Mouse (Mus musculus): ENCODE data around the gene Abcc4. TPM values are rescaled to one million over a fixed set of nuclear protein-coding genes. Genes with fewer than 3 reads are reported as not detected.

Abcc4 gene
- total and polyA plus RNA-seq, 3 experiments = 5.7 to 9.8 (median 9.1) TPM

GRCm38 (mm10) chr14:118616698-118617311 lies 89.2 kb downstream of the Abcc4 start:
- H3K79me2 ChIP-seq (replicated peaks; ENCODE audit: control insufficient read depth, insufficient read depth, low read length) = no peaks in the 10 kb centered on the region
- no peak overlapping the region for H3K9ac ChIP-seq (ENCODE audit: low read depth, low read length)
- H3K27ac ChIP-seq = no peak overlapping the region
- TF ChIP-seq POLR2A (IDR thresholded peaks at IDR 0.05; ENCODE audit: insufficient read depth, low read depth, low read length) = no peak
- peak; percentile 87 for TF ChIP-seq CTCF (IDR thresholded peaks at IDR 0.05)
- TF ChIP-seq EP300 (IDR thresholded peaks at IDR 0.05; ENCODE audit: insufficient read depth, low read depth, low read length) = peak; percentile 82
- WGBS = 65% methylated on average over 12 of the region's 12 CpGs
- H3K27me3 ChIP-seq (ENCODE audit: control insufficient read depth, insufficient read depth, low read length) = no peaks in the 10 kb centered on the region
- H3K4me1 ChIP-seq (ENCODE audit: control insufficient read depth, insufficient read depth, low read length) = no peaks in the 10 kb centered on the region
- DNase-seq = peak; percentile 30 to 50
- no peaks in the 10 kb centered on the region for H3K36me3 ChIP-seq (ENCODE audit: control insufficient read depth, insufficient read depth, low read length)
- intact Hi-C loops (cut with DNase I) = loop anchor here (1.0 to 5.0 kb wide), 3 partner anchors 90 to 200 kb away; partner anchors contain the start of gene Abcc4
- H3K4me3 ChIP-seq = no peak overlapping the region

- TF ChIP-seq EP300 (IDR thresholded peaks at IDR 0.05; ENCODE audit: insufficient read depth, low read depth, low read length) (no peak), CTCF (IDR thresholded peaks at IDR 0.05) (no peak), POLR2A (IDR thresholded peaks at IDR 0.05; ENCODE audit: insufficient read depth, low read depth, low read length) (no peak)
- H3K4me1 ChIP-seq (ENCODE audit: control insufficient read depth, insufficient read depth, low read length) = no peaks in the 10 kb centered on the region
- intact Hi-C loops (cut with DNase I) = no loop called here
- no peak overlapping the region for H3K27ac ChIP-seq
- no peak overlapping the region for H3K9ac ChIP-seq (ENCODE audit: low read depth, low read length)
- no peaks in the 10 kb centered on the region for H3K36me3 ChIP-seq (ENCODE audit: control insufficient read depth, insufficient read depth, low read length)
- no peaks in the 10 kb centered on the region for H3K79me2 ChIP-seq (replicated peaks; ENCODE audit: control insufficient read depth, insufficient read depth, low read length)
- no peaks in the 10 kb centered on the region for H3K27me3 ChIP-seq (ENCODE audit: control insufficient read depth, insufficient read depth, low read length)
- no peak overlapping the region for H3K4me3 ChIP-seq
- 81% methylated on average over 9 of the region's 9 CpGs for WGBS
- no peak for DNase-seq
These were observed 92.3 kb downstream of the Abcc4 start for GRCm38 (mm10) chr14:118613734-118614133.

- H3K27me3 ChIP-seq (ENCODE audit: control insufficient read depth, insufficient read depth, low read length) = no peaks in the 10 kb centered on the region
- no peak overlapping the region for H3K4me3 ChIP-seq
- H3K36me3 ChIP-seq (ENCODE audit: control insufficient read depth, insufficient read depth, low read length) = no peaks in the 10 kb centered on the region
- 65% methylated on average over 17 of the region's 17 CpGs for WGBS
- no peak for DNase-seq
- H3K9ac ChIP-seq (ENCODE audit: low read depth, low read length) = no peak overlapping the region
- H3K79me2 ChIP-seq (replicated peaks; ENCODE audit: control insufficient read depth, insufficient read depth, low read length) = no peaks in the 10 kb centered on the region
- H3K27ac ChIP-seq = no peak overlapping the region
- TF ChIP-seq CTCF (IDR thresholded peaks at IDR 0.05) (no peak), POLR2A (IDR thresholded peaks at IDR 0.05; ENCODE audit: insufficient read depth, low read depth, low read length) (no peak), EP300 (IDR thresholded peaks at IDR 0.05; ENCODE audit: insufficient read depth, low read depth, low read length) (no peak)
- intact Hi-C loops (cut with DNase I) = no loop called here
- no peaks in the 10 kb centered on the region for H3K4me1 ChIP-seq (ENCODE audit: control insufficient read depth, insufficient read depth, low read length)
These were observed 94.3 kb downstream of the Abcc4 start for GRCm38 (mm10) chr14:118611714-118612113.

- 97% methylated on average over 11 of the region's 11 CpGs for WGBS
- intact Hi-C loops (cut with DNase I) = no loop called here
- Histone ChIP-seq H3K4me1 (ENCODE audit: control insufficient read depth, insufficient read depth, low read length) (no peaks in the 10 kb centered on the region), H3K27ac (no peak overlapping the region), H3K79me2 (replicated peaks; ENCODE audit: control insufficient read depth, insufficient read depth, low read length) (no peaks in the 10 kb centered on the region), H3K27me3 (ENCODE audit: control insufficient read depth, insufficient read depth, low read length) (no peaks in the 10 kb centered on the region), H3K9ac (ENCODE audit: low read depth, low read length) (no peak overlapping the region), H3K4me3 (no peak overlapping the region), H3K36me3 (ENCODE audit: control insufficient read depth, insufficient read depth, low read length) (no peaks in the 10 kb centered on the region)
- TF ChIP-seq CTCF (IDR thresholded peaks at IDR 0.05) (no peak), POLR2A (IDR thresholded peaks at IDR 0.05; ENCODE audit: insufficient read depth, low read depth, low read length) (no peak), EP300 (IDR thresholded peaks at IDR 0.05; ENCODE audit: insufficient read depth, low read depth, low read length) (no peak)
- no peak for DNase-seq
These were observed 95.2 kb downstream of the Abcc4 start for GRCm38 (mm10) chr14:118610786-118611185.

GRCm38 (mm10) chr14:118608816-118609465 lies 97.1 kb downstream of the Abcc4 start:
- intact Hi-C loops (cut with DNase I) = no loop called here

GRCm38 (mm10) chr14:118608317-118608716 lies 97.7 kb downstream of the Abcc4 start:
- no peak for TF ChIP-seq EP300 (IDR thresholded peaks at IDR 0.05; ENCODE audit: insufficient read depth, low read depth, low read length)
- TF ChIP-seq CTCF (IDR thresholded peaks at IDR 0.05) = no peak
- no peak for TF ChIP-seq POLR2A (IDR thresholded peaks at IDR 0.05; ENCODE audit: insufficient read depth, low read depth, low read length)
- Histone ChIP-seq H3K79me2 (replicated peaks; ENCODE audit: control insufficient read depth, insufficient read depth, low read length) (no peaks in the 10 kb centered on the region), H3K36me3 (ENCODE audit: control insufficient read depth, insufficient read depth, low read length) (no peaks in the 10 kb centered on the region), H3K4me1 (ENCODE audit: control insufficient read depth, insufficient read depth, low read length) (no peaks in the 10 kb centered on the region), H3K27me3 (ENCODE audit: control insufficient read depth, insufficient read depth, low read length) (no peaks in the 10 kb centered on the region), H3K4me3 (no peak overlapping the region), H3K9ac (ENCODE audit: low read depth, low read length) (no peak overlapping the region), H3K27ac (no peak overlapping the region)
- intact Hi-C loops (cut with DNase I) = no loop called here
- 94% methylated on average over 7 of the region's 7 CpGs for WGBS
- DNase-seq = no peak

More at GRCm38 (mm10) chr14:118608816-118609465, 97.1 kb downstream of the Abcc4 start:
- Histone ChIP-seq H3K27me3 (ENCODE audit: control insufficient read depth, insufficient read depth, low read length) (no peaks in the 10 kb centered on the region), H3K4me1 (ENCODE audit: control insufficient read depth, insufficient read depth, low read length) (no peaks in the 10 kb centered on the region), H3K9ac (ENCODE audit: low read depth, low read length) (no peak overlapping the region), H3K79me2 (replicated peaks; ENCODE audit: control insufficient read depth, insufficient read depth, low read length) (no peaks in the 10 kb centered on the region), H3K4me3 (no peak overlapping the region), H3K27ac (no peak overlapping the region), H3K36me3 (ENCODE audit: control insufficient read depth, insufficient read depth, low read length) (no peaks in the 10 kb centered on the region)
- WGBS = 92% methylated on average over 16 of the region's 16 CpGs
- no peak for DNase-seq
- TF ChIP-seq POLR2A (IDR thresholded peaks at IDR 0.05; ENCODE audit: insufficient read depth, low read depth, low read length) = no peak
- TF ChIP-seq EP300 (IDR thresholded peaks at IDR 0.05; ENCODE audit: insufficient read depth, low read depth, low read length) = no peak
- no peak for TF ChIP-seq CTCF (IDR thresholded peaks at IDR 0.05)

Data from heart, adult 2 months (tissue).